Mouse (Mus musculus) embryonic facial prominence, embryonic 11.5 days (tissue): ENCODE results near the gene Olfr95. TPM values are rescaled to one million over a fixed set of nuclear protein-coding genes. Genes with fewer than 3 reads are reported as not detected.
A peak's percentile ranks its signal among the peaks of the same experiment; 100 is the strongest.

Source experiments
- ATAC-seq: fragments of 200-750 bp; cut with Nextera tagmentation; replicated peaks from 2 replicates; pipeline ENCODE4 v1.8.0; 2017; ENCODE audit warnings: low read depth; ENCODE audit not compliant: insufficient number of reproducible peaks, low FRiP score, low TSS enrichment
- DNase-seq: peaks from one replicate; pipeline ENCODE4 v3.0.0-alpha.2; 2015; ENCODE audit warnings: low spot score
- H3K27ac ChIP-seq: fragments of 300-500 bp; sonication (generic); replicated peaks from 2 replicates; pipeline ENCODE4 v1.5.1; 2014; ENCODE audit warnings: mild to moderate bottlenecking, low read depth, low read length, control low read depth
- H3K27me3 ChIP-seq: fragments of 300-500 bp; sonication (generic); 2 replicates; pipeline ENCODE4 v1.6.1; 2014; ENCODE audit warnings: mild to moderate bottlenecking, low read length, moderate library complexity, mixed read lengths; ENCODE audit not compliant: control insufficient read depth, insufficient read depth
- H3K36me3 ChIP-seq: fragments of 300-500 bp; sonication (generic); replicated peaks from 2 replicates; pipeline ENCODE4 v1.6.1; 2014; ENCODE audit warnings: low read depth, mild to moderate bottlenecking, low read length, moderate library complexity, mixed read lengths; ENCODE audit not compliant: control insufficient read depth, insufficient read depth
- H3K4me1 ChIP-seq: fragments of 300-500 bp; sonication (generic); 2 replicates; pipeline ENCODE4 v1.6.1; 2014; ENCODE audit warnings: low read length, mixed read lengths; ENCODE audit not compliant: control insufficient read depth, insufficient read depth
- H3K4me2 ChIP-seq: fragments of 300-500 bp; sonication (generic); 2 replicates; pipeline ENCODE4 v1.6.1; 2014; ENCODE audit warnings: low read depth, mild to moderate bottlenecking, control low read depth, low read length, moderate library complexity
- H3K4me3 ChIP-seq: fragments of 300-500 bp; sonication (generic); 2 replicates; pipeline ENCODE4 v1.5.1; 2014; ENCODE audit warnings: low read depth, low read length, control low read depth
- H3K9ac ChIP-seq: fragments of 300-500 bp; sonication (generic); replicated peaks from 2 replicates; pipeline ENCODE4 v1.6.1; 2014; ENCODE audit warnings: mild to moderate bottlenecking, control low read depth, low read length
- H3K9me3 ChIP-seq: fragments of 300-500 bp; sonication (generic); replicated peaks from 2 replicates; pipeline ENCODE4 v1.6.1; 2016; ENCODE audit warnings: mild to moderate bottlenecking, low read length, inconsistent platforms, mixed read lengths; ENCODE audit not compliant: control insufficient read depth
- WGBS: fragments of 180-500 bp; shearing (Covaris S2); extraction: QIAGEN DNeasy Blood & Tissue Kit; methylation state at CpG from one replicate; pipeline ENCODE4 v1.1.7; 2014; 5-methylcytosine and 5-hydroxymethylcytosine counted together
- polyA plus RNA-seq: library from polyadenylated mRNA; unstranded; fragments of >200 nt; fragmentation: Nextera tagmentation; extraction: Ambion mirVana; gene quantifications from 2 replicates; pipeline ENCODE4 v1.2.1, GENCODE M21; 2014

The Olfr95 gene
- polyA plus RNA-seq, 1 experiment from 2014 or later = not detected

- Histone ChIP-seq H3K4me3 (no peak overlapping the region), H3K9ac (no peak overlapping the region), H3K27me3 (no peaks in the 10 kb centered on the region), H3K4me1 (no peaks in the 10 kb centered on the region), H3K36me3 (no peaks in the 10 kb centered on the region), H3K27ac (no peak overlapping the region), H3K9me3 (no peaks in the 10 kb centered on the region; the same call in 1 of the 2 replicates), H3K4me2 (no peak overlapping the region)
- WGBS = 92% methylated on average over 3 of the region's 3 CpGs
- DNase-seq (no peak), ATAC-seq (no peak)
Measured at GRCm38 (mm10) chr17:37218486-37218885, 5.6 kb upstream of the Olfr95 start.

GRCm38 (mm10) chr17:37210884-37211768 is 1.8 kb downstream of the Olfr95 start:
- no peak for ATAC-seq
- no peak for DNase-seq
- Histone ChIP-seq H3K27me3 (peaks cover 8% of the 10 kb centered on the region; the same call in 1 of the 2 replicates), H3K36me3 (no peaks in the 10 kb centered on the region), H3K4me3 (peak overlapping the region; percentile 26), H3K9ac (no peak overlapping the region; the same call in 1 of the 2 replicates), H3K9me3 (no peaks in the 10 kb centered on the region), H3K4me2 (peak overlapping the region; percentile 29), H3K4me1 (no peaks in the 10 kb centered on the region; the same call in 1 of the 2 replicates), H3K27ac (no peak overlapping the region)
- 19% methylated on average over 40 of the region's 40 CpGs for WGBS

GRCm38 (mm10) chr17:37203917-37204236 is 9.0 kb downstream of the Olfr95 start:
- H3K9ac ChIP-seq = no peak overlapping the region
- no peak overlapping the region for H3K27ac ChIP-seq
- H3K4me1 ChIP-seq = no peaks in the 10 kb centered on the region
- ATAC-seq = no peak
- H3K36me3 ChIP-seq = no peaks in the 10 kb centered on the region
- H3K9me3 ChIP-seq = no peaks in the 10 kb centered on the region
- DNase-seq = no peak
- no peaks in the 10 kb centered on the region for H3K27me3 ChIP-seq
- H3K4me3 ChIP-seq = no peak overlapping the region
- no peak overlapping the region for H3K4me2 ChIP-seq
- 44% methylated on average over 3 of the region's 3 CpGs for WGBS

GRCm38 (mm10) chr17:37203206-37203916 is 9.6 kb downstream of the Olfr95 start:
- 1% methylated on average over 4 of the region's 4 CpGs for WGBS
- Histone ChIP-seq H3K9me3 (no peaks in the 10 kb centered on the region), H3K4me2 (no peak overlapping the region), H3K36me3 (no peaks in the 10 kb centered on the region), H3K4me1 (no peaks in the 10 kb centered on the region), H3K27ac (no peak overlapping the region), H3K27me3 (peaks cover under 1% of the 10 kb centered on the region; the same call in 1 of the 2 replicates), H3K4me3 (no peak overlapping the region), H3K9ac (no peak overlapping the region)
- peak; percentile 88 for DNase-seq
- 0 out of 2 replicates have a peak, but pooled peaks have one; percentile 44 for ATAC-seq

GRCm38 (mm10) chr17:37200894-37201293 is 12.0 kb downstream of the Olfr95 start, which contains the start of gene Olfr94:
TSS of gene Olfr94 (minus strand) at chr17:37200994.
- Histone ChIP-seq H3K9ac (no peak within 1 kb of the TSS), H3K4me3 (no peak within 1 kb of the TSS), H3K4me1 (peaks cover 2% of the 10 kb centered on the region; the same call in 1 of the 2 replicates), H3K4me2 (no peak within 1 kb of the TSS), H3K9me3 (no peaks in the 10 kb centered on the region), H3K36me3 (no peaks in the 10 kb centered on the region), H3K27me3 (peaks cover 13% of the 10 kb centered on the region), H3K27ac (no peak within 1 kb of the TSS)
- 67% methylated on average over 2 of the region's 2 CpGs for WGBS
- DNase-seq (no peak), ATAC-seq (no peak)

- ATAC-seq (peak; percentile 96), DNase-seq (peak; percentile 62)
- no peaks in the 10 kb centered on the region for H3K36me3 ChIP-seq
- H3K9ac ChIP-seq = peak overlapping the region; percentile 53
- H3K4me1 ChIP-seq = peaks cover 2% of the 10 kb centered on the region; the same call in 1 of the 2 replicates
- H3K27me3 ChIP-seq = peaks cover 13% of the 10 kb centered on the region
- peak overlapping the region; percentile 54 for H3K4me3 ChIP-seq
- H3K9me3 ChIP-seq = no peaks in the 10 kb centered on the region
- H3K4me2 ChIP-seq = peak overlapping the region; percentile 93
- H3K27ac ChIP-seq = no peak overlapping the region
- WGBS = under 1% methylated on average over 76 of the region's 77 CpGs
Measured at GRCm38 (mm10) chr17:37196845-37197724, 15.8 kb downstream of the Olfr95 start.

- Histone ChIP-seq H3K9ac (no peak overlapping the region), H3K4me3 (no peak overlapping the region), H3K9me3 (no peaks in the 10 kb centered on the region), H3K27me3 (peaks cover 13% of the 10 kb centered on the region), H3K4me1 (peaks cover 2% of the 10 kb centered on the region; the same call in 1 of the 2 replicates), H3K36me3 (no peaks in the 10 kb centered on the region), H3K4me2 (no peak overlapping the region), H3K27ac (no peak overlapping the region)
- no peak for ATAC-seq
- DNase-seq = no peak
- 89% methylated on average over 5 of the region's 5 CpGs for WGBS
Measured at GRCm38 (mm10) chr17:37194782-37195181, 18.1 kb downstream of the Olfr95 start.
